Mouse (Mus musculus) ES-E14 (cell line): ENCODE measurements around the gene Gm10803.

Experiments
- CHD2 ChIP-seq: IDR thresholded peaks from 2 replicates; pipeline ENCODE4 v1.6.1; 2014; ENCODE audit warnings: mild to moderate bottlenecking, low read depth, low read length, inconsistent platforms
- HCFC1 ChIP-seq: IDR thresholded peaks from 2 replicates; pipeline ENCODE4 v1.6.1; 2012; ENCODE audit warnings: low read length, inconsistent platforms, borderline replicate concordance; ENCODE audit not compliant: insufficient read depth
- MAFK ChIP-seq: IDR thresholded peaks from 2 replicates; pipeline ENCODE4 v1.6.1; 2014; ENCODE audit warnings: mild to moderate bottlenecking, low read depth, low read length, inconsistent platforms; ENCODE audit not compliant: insufficient read depth
- ZNF384 ChIP-seq: IDR thresholded peaks from 2 replicates; pipeline ENCODE4 v1.6.1; 2012; ENCODE audit warnings: low read depth, low read length, inconsistent platforms

DNA sequence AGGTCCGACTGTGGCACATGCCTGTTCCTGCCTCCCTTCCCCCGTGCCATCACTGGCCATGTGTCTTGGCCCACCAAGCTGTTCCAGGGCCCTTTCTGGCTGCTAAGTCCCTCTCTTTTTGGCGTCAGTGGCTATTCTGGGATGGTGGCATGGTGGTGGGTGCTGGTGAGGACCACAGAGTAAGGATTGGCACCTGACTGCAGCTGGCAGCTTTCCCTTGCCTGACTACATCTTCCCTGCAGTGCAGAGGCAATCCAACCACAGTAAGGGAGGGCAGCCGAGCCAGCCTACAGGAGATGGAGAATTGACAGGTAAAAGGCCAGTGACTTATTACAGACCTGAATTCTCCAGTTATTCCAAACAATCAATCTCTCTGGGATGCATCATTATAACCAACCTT, 45.1 kb upstream of the Gm10803 start:
- TF ChIP-seq MAFK (no peak), ZNF384 (no peak), HCFC1 (no peak), CHD2 (no peak)
